Mouse (Mus musculus) liver, embryonic 14.5 days (tissue): ENCODE measurements around the gene Gprc5c. TPM values are rescaled to one million over a fixed set of nuclear protein-coding genes. Genes with fewer than 3 reads are reported as not detected.

Source experiments
- ATAC-seq: fragments of 200-750 bp; cut with Nextera tagmentation; 2 replicates; pipeline ENCODE4 v1.8.0; 2017; ENCODE audit warnings: moderate number of reproducible peaks, mild to moderate bottlenecking, moderate library complexity; ENCODE audit not compliant: insufficient read depth
- DNase-seq, 3 experiments: peaks; one replicate each; pipeline ENCODE4 v3.0.0-alpha.2; 2012 to 2013; ENCODE audit warnings: low read depth in 3 of 3, low spot score in 3 of 3
- H3K27ac ChIP-seq: fragments of 300-500 bp; sonication (generic); 2 replicates; pipeline ENCODE4 v1.5.1; 2014; ENCODE audit warnings: moderate library complexity, mild to moderate bottlenecking, control low read depth, inconsistent platforms
- H3K27me3 ChIP-seq: fragments of 300-500 bp; sonication (generic); 2 replicates; pipeline ENCODE4 v1.6.1; 2014; ENCODE audit warnings: mild to moderate bottlenecking, low read length, moderate library complexity; ENCODE audit not compliant: control insufficient read depth, insufficient read depth
- H3K36me3 ChIP-seq: fragments of 300-500 bp; sonication (generic); replicated peaks from 2 replicates; pipeline ENCODE4 v1.6.1; 2014; ENCODE audit warnings: low read depth; ENCODE audit not compliant: control insufficient read depth, insufficient read depth
- H3K4me1 ChIP-seq, 2 experiments: fragments of 200-500 bp in 1 of 2; fragments of 300-500 bp in 1 of 2; sonication (generic) in 1 of 2; replicated peaks; 2 replicates each; pipeline ENCODE4 v1.6.1; 2012 to 2014; ENCODE audit warnings: antibody characterized with exemption in 1 of 2, inconsistent platforms in 1 of 2, low read length in 1 of 2; ENCODE audit not compliant: control insufficient read depth in 2 of 2, insufficient read depth in 2 of 2
- H3K4me2 ChIP-seq: fragments of 300-500 bp; sonication (generic); 2 replicates; pipeline ENCODE4 v1.6.1; 2014; ENCODE audit warnings: low read depth, mild to moderate bottlenecking, control low read depth, moderate library complexity
- H3K4me3 ChIP-seq, 2 experiments: fragments of 200-500 bp in 1 of 2; fragments of 300-500 bp in 1 of 2; sonication (generic) in 1 of 2; 2 replicates each; pipeline ENCODE4 v1.5.1; 2012 to 2014; ENCODE audit warnings: low read depth in 2 of 2, low read length in 2 of 2, mild to moderate bottlenecking in 2 of 2, control low read depth in 1 of 2, inconsistent platforms in 1 of 2, moderate library complexity in 1 of 2; ENCODE audit not compliant: insufficient read depth in 1 of 2
- H3K9ac ChIP-seq: fragments of 300-500 bp; sonication (generic); replicated peaks from 2 replicates; pipeline ENCODE4 v1.6.1; 2014; ENCODE audit warnings: mild to moderate bottlenecking, control low read depth, moderate library complexity
- H3K9me3 ChIP-seq: fragments of 300-500 bp; sonication (generic); 2 replicates; pipeline ENCODE4 v1.6.1; 2016; ENCODE audit warnings: low read length, mixed read lengths; ENCODE audit not compliant: control insufficient read depth
- CTCF ChIP-seq: IDR thresholded peaks from 2 replicates; pipeline ENCODE4 v1.5.1; 2016; ENCODE audit warnings: antibody characterized with exemption, low read depth, control low read depth
- EP300 ChIP-seq: IDR thresholded peaks from 2 replicates; pipeline ENCODE4 v1.6.1; 2016; ENCODE audit warnings: antibody characterized with exemption, low read depth
- WGBS: fragments of 180-500 bp; shearing (Covaris S2); extraction: QIAGEN DNeasy Blood & Tissue Kit; methylation state at CpG from one replicate; pipeline ENCODE4 v1.1.7; 2014; ENCODE audit not compliant: insufficient replicate concordance; 5-methylcytosine and 5-hydroxymethylcytosine counted together
- polyA plus RNA-seq, 2 experiments: library from polyadenylated mRNA; depleted of rRNA in 1 of 2; stranded (reverse) in 1 of 2; unstranded in 1 of 2; fragments of >200 nt; fragmentation: Nextera tagmentation in 1 of 2; extraction: Ambion mirVana in 1 of 2; gene quantifications; 2 replicates each; pipeline versions ENCODE4 v1.2.1 to v1.2.3; 2012 to 2014

The Gprc5c gene
- polyA plus RNA-seq, 2 experiments, result 4.8 to 8.0 TPM

- no peak overlapping the region for H3K9ac ChIP-seq
- ATAC-seq, result no peak
These were observed 2.4 kb downstream of the Gprc5c start for GRCm38 (mm10) chr11:114853174-114853838.

GRCm38 (mm10) chr11:114854581-114854980 lies 3.6 kb downstream of the Gprc5c start:
- Histone ChIP-seq H3K9me3 (no peaks in the 10 kb centered on the region), H3K27me3 (peaks cover 43% of the 10 kb centered on the region), H3K4me1 (no peaks in the 10 kb centered on the region), H3K4me2 (no peak overlapping the region), H3K4me3 (no peak overlapping the region), H3K27ac (no peak overlapping the region), H3K9ac (no peak overlapping the region), H3K36me3 (no peaks in the 10 kb centered on the region)
- ATAC-seq, result no peak
- no peak for TF ChIP-seq EP300
- no peak for DNase-seq
- 52% methylated on average over 6 of the region's 6 CpGs for WGBS

More at GRCm38 (mm10) chr11:114853174-114853838, 2.4 kb downstream of the Gprc5c start:
- H3K27ac ChIP-seq, result no peak overlapping the region
- H3K4me2 ChIP-seq, result peak overlapping the region; percentile 68
- 23% methylated on average over 7 of the region's 7 CpGs for WGBS
- DNase-seq, result no peak
- H3K36me3 ChIP-seq, result no peaks in the 10 kb centered on the region
- no peaks in the 10 kb centered on the region for H3K4me1 ChIP-seq
- H3K4me3 ChIP-seq, result peak overlapping the region; percentile 52 to 64
- no peaks in the 10 kb centered on the region for H3K9me3 ChIP-seq
- H3K27me3 ChIP-seq, result peaks cover 43% of the 10 kb centered on the region
- TF ChIP-seq CTCF, result no peak
- no peak for TF ChIP-seq EP300

- Histone ChIP-seq H3K36me3 (no peaks in the 10 kb centered on the region), H3K27me3 (peaks cover 30% of the 10 kb centered on the region), H3K27ac (no peak overlapping the region), H3K9me3 (no peaks in the 10 kb centered on the region), H3K9ac (no peak overlapping the region), H3K4me3 (no peak overlapping the region), H3K4me2 (no peak overlapping the region), H3K4me1 (no peaks in the 10 kb centered on the region)
- DNase-seq (no peak), ATAC-seq (no peak)
- WGBS, result 74% methylated on average over 5 of the region's 5 CpGs
- no peak for TF ChIP-seq EP300
- TF ChIP-seq CTCF, result 0 out of 2 replicates have a peak, but pooled peaks have one; percentile 3
These were observed 5.2 kb downstream of the Gprc5c start for GRCm38 (mm10) chr11:114856125-114856524.

GRCm38 (mm10) chr11:114858641-114859040 lies 7.7 kb downstream of the Gprc5c start:
- no peak overlapping the region for H3K4me3 ChIP-seq
- no peak overlapping the region for H3K9ac ChIP-seq
- ATAC-seq, result no peak
- no peak overlapping the region for H3K27ac ChIP-seq
- no peaks in the 10 kb centered on the region for H3K9me3 ChIP-seq
- no peaks in the 10 kb centered on the region for H3K36me3 ChIP-seq
- H3K27me3 ChIP-seq, result peaks cover 4% of the 10 kb centered on the region
- no peaks in the 10 kb centered on the region for H3K4me1 ChIP-seq
- H3K4me2 ChIP-seq, result no peak overlapping the region
- TF ChIP-seq EP300 (no peak), CTCF (peak; percentile 71)
- WGBS, result 72% methylated on average over 2 of the region's 2 CpGs
- no peak for DNase-seq

- no peaks in the 10 kb centered on the region for H3K27me3 ChIP-seq
- peaks cover 0 to 2% of the 10 kb centered on the region in 2 experiments; a peak in 1 of 4 replicates for H3K4me1 ChIP-seq
- no peaks in the 10 kb centered on the region for H3K9me3 ChIP-seq
- no peak overlapping the region for H3K4me2 ChIP-seq
- H3K9ac ChIP-seq, result no peak overlapping the region
- WGBS, result 43% methylated on average over 2 of the region's 2 CpGs
- no peak overlapping the region for H3K27ac ChIP-seq
- DNase-seq (no peak), ATAC-seq (no peak)
- no peak for TF ChIP-seq CTCF
- no peak for TF ChIP-seq EP300
- H3K36me3 ChIP-seq, result no peaks in the 10 kb centered on the region
- no peak overlapping the region for H3K4me3 ChIP-seq
These were observed 10.1 kb downstream of the Gprc5c start for GRCm38 (mm10) chr11:114861057-114861456.
